Mouse (Mus musculus): ENCODE measurements around the gene Rgs19. TPM values are rescaled to one million over a fixed set of nuclear protein-coding genes. Genes with fewer than 3 reads are reported as not detected.
A peak's percentile ranks its signal among the peaks of the same experiment; 100 is the strongest.

Gene Rgs19
- polyA plus RNA-seq, 1 experiment from 2014 or later = 44.2 TPM

GRCm38 (mm10) chr2:181671326-181671725 lies 22.5 kb downstream of the Rgs19 start, which contains the start of gene Sox18:
Gene Sox18 (minus strand): TSS chr2:181671640.
- H3K4me3 ChIP-seq = peak within 1 kb of the TSS; percentile 60
- H3K27me3 ChIP-seq (replicated peaks) = peaks cover 80% of the 10 kb centered on the region
- H3K4me1 ChIP-seq = peaks cover 31% of the 10 kb centered on the region

GRCm38 (mm10) chr2:181670913-181671311 lies 22.9 kb downstream of the Rgs19 start:
- peak overlapping the region; percentile 79 for H3K4me2 ChIP-seq
- ATAC-seq (ENCODE audit: extremely low read depth, insufficient number of reproducible peaks, low FRiP score, low TSS enrichment) = no peak
- H3K9me3 ChIP-seq = no peaks in the 10 kb centered on the region
- peak overlapping the region; percentile 60 for H3K4me3 ChIP-seq
- peak overlapping the region; percentile 57 for H3K27ac ChIP-seq (replicated peaks)
- H3K36me3 ChIP-seq = no peaks in the 10 kb centered on the region
- peaks cover 80% of the 10 kb centered on the region for H3K27me3 ChIP-seq (replicated peaks)
- peak overlapping the region; percentile 80 for H3K9ac ChIP-seq
- H3K4me1 ChIP-seq = peaks cover 27% of the 10 kb centered on the region
- under 1% methylated on average over 41 of the region's 41 CpGs for WGBS

More at GRCm38 (mm10) chr2:181671326-181671725, 22.5 kb downstream of the Rgs19 start, which contains the start of gene Sox18:
- WGBS = 1% methylated on average over 43 of the region's 43 CpGs
- H3K4me2 ChIP-seq = peak within 1 kb of the TSS; percentile 79
- peak within 1 kb of the TSS; percentile 80 for H3K9ac ChIP-seq
- peak; percentile 51; the same call in 1 of the 2 replicates for ATAC-seq (ENCODE audit: extremely low read depth, insufficient number of reproducible peaks, low FRiP score, low TSS enrichment)
- H3K27ac ChIP-seq (replicated peaks) = peak within 1 kb of the TSS; percentile 57
- no peaks in the 10 kb centered on the region for H3K9me3 ChIP-seq
- no peaks in the 10 kb centered on the region for H3K36me3 ChIP-seq

GRCm38 (mm10) chr2:181670285-181670912 lies 23.4 kb downstream of the Rgs19 start:
- H3K4me1 ChIP-seq = peaks cover 22% of the 10 kb centered on the region
- peaks cover 80% of the 10 kb centered on the region for H3K27me3 ChIP-seq (replicated peaks)
- no peaks in the 10 kb centered on the region for H3K36me3 ChIP-seq
- peak overlapping the region; percentile 80 for H3K9ac ChIP-seq
- peak overlapping the region; percentile 60 for H3K4me3 ChIP-seq
- 3% methylated on average over 56 of the region's 56 CpGs for WGBS
- H3K4me2 ChIP-seq = peak overlapping the region; percentile 79
- H3K27ac ChIP-seq (replicated peaks) = peak overlapping the region; percentile 57
- ATAC-seq (ENCODE audit: extremely low read depth, insufficient number of reproducible peaks, low FRiP score, low TSS enrichment) = no peak
- H3K9me3 ChIP-seq = no peaks in the 10 kb centered on the region

- H3K4me2 ChIP-seq = no peak overlapping the region
- H3K4me3 ChIP-seq = no peak overlapping the region
- no peak overlapping the region for H3K9ac ChIP-seq
- ATAC-seq (ENCODE audit: extremely low read depth, insufficient number of reproducible peaks, low FRiP score, low TSS enrichment) = peak; percentile 16; the same call in 1 of the 2 replicates
- H3K36me3 ChIP-seq = no peaks in the 10 kb centered on the region
- H3K27ac ChIP-seq (replicated peaks) = peak overlapping the region; percentile 82
- peaks cover 22% of the 10 kb centered on the region for H3K4me1 ChIP-seq
- no peaks in the 10 kb centered on the region for H3K9me3 ChIP-seq
- H3K27me3 ChIP-seq (replicated peaks) = peaks cover 12% of the 10 kb centered on the region
- WGBS = 12% methylated on average over 4 of the region's 4 CpGs
Observed at GRCm38 (mm10) chr2:181663298-181663630, 30.5 kb downstream of the Rgs19 start.

GRCm38 (mm10) chr2:181662620-181663297 lies 31.0 kb downstream of the Rgs19 start:
- H3K4me3 ChIP-seq = no peak overlapping the region
- no peaks in the 10 kb centered on the region for H3K9me3 ChIP-seq
- peak overlapping the region; percentile 82 for H3K27ac ChIP-seq (replicated peaks)
- H3K36me3 ChIP-seq = no peaks in the 10 kb centered on the region
- WGBS = 81% methylated on average over 3 of the region's 3 CpGs
- H3K4me2 ChIP-seq = no peak overlapping the region
- H3K9ac ChIP-seq = no peak overlapping the region
- peaks cover 7% of the 10 kb centered on the region for H3K27me3 ChIP-seq (replicated peaks)
- H3K4me1 ChIP-seq = peaks cover 22% of the 10 kb centered on the region
- no peak for ATAC-seq (ENCODE audit: extremely low read depth, insufficient number of reproducible peaks, low FRiP score, low TSS enrichment)

- H3K4me2 ChIP-seq = peak overlapping the region; percentile 27; the same call in 1 of the 2 replicates
- WGBS = 9% methylated on average over 9 of the region's 9 CpGs
- peak; percentile 53; the same call in 1 of the 2 replicates for ATAC-seq (ENCODE audit: extremely low read depth, insufficient number of reproducible peaks, low FRiP score, low TSS enrichment)
Observed at GRCm38 (mm10) chr2:181659609-181660055, 34.1 kb downstream of the Rgs19 start.

GRCm38 (mm10) chr2:181658930-181659555 lies 34.7 kb downstream of the Rgs19 start:
- WGBS = 34% methylated on average over 17 of the region's 17 CpGs
- peaks cover 32% of the 10 kb centered on the region for H3K4me1 ChIP-seq
- no peak overlapping the region for H3K4me3 ChIP-seq
- no peak for ATAC-seq (ENCODE audit: extremely low read depth, insufficient number of reproducible peaks, low FRiP score, low TSS enrichment)
- H3K27ac ChIP-seq (replicated peaks) = peak overlapping the region; percentile 74
- H3K27me3 ChIP-seq (replicated peaks) = no peaks in the 10 kb centered on the region
- H3K36me3 ChIP-seq = peaks cover 32% of the 10 kb centered on the region
- peak overlapping the region; percentile 27; the same call in 1 of the 2 replicates for H3K4me2 ChIP-seq
- no peaks in the 10 kb centered on the region for H3K9me3 ChIP-seq
- H3K9ac ChIP-seq = no peak overlapping the region; the same call in 1 of the 2 replicates

More at GRCm38 (mm10) chr2:181659609-181660055, 34.1 kb downstream of the Rgs19 start:
- Histone ChIP-seq H3K36me3 (peaks cover 26% of the 10 kb centered on the region), H3K9ac (no peak overlapping the region), H3K27ac (replicated peaks) (peak overlapping the region; percentile 74), H3K4me3 (no peak overlapping the region), H3K27me3 (replicated peaks) (no peaks in the 10 kb centered on the region), H3K4me1 (peaks cover 31% of the 10 kb centered on the region), H3K9me3 (no peaks in the 10 kb centered on the region)

- Histone ChIP-seq H3K36me3 (peaks cover 37% of the 10 kb centered on the region), H3K9me3 (no peaks in the 10 kb centered on the region), H3K4me2 (no peak overlapping the region), H3K27me3 (replicated peaks) (no peaks in the 10 kb centered on the region), H3K27ac (replicated peaks) (no peak overlapping the region; the same call in 1 of the 2 replicates), H3K4me3 (no peak overlapping the region), H3K9ac (no peak overlapping the region), H3K4me1 (peaks cover 34% of the 10 kb centered on the region)
- no peak for ATAC-seq (ENCODE audit: extremely low read depth, insufficient number of reproducible peaks, low FRiP score, low TSS enrichment)
- 78% methylated on average over 7 of the region's 7 CpGs for WGBS
Observed at GRCm38 (mm10) chr2:181658528-181658927, 35.2 kb downstream of the Rgs19 start.

- Histone ChIP-seq H3K9me3 (no peaks in the 10 kb centered on the region), H3K27ac (replicated peaks) (no peak overlapping the region), H3K4me1 (peaks cover 34% of the 10 kb centered on the region), H3K27me3 (replicated peaks) (no peaks in the 10 kb centered on the region), H3K4me3 (no peak overlapping the region), H3K4me2 (no peak overlapping the region), H3K36me3 (peaks cover 48% of the 10 kb centered on the region), H3K9ac (no peak overlapping the region)
- 50% methylated on average over 2 of the region's 2 CpGs for WGBS
- ATAC-seq (ENCODE audit: extremely low read depth, insufficient number of reproducible peaks, low FRiP score, low TSS enrichment) = no peak
Observed at GRCm38 (mm10) chr2:181657441-181657840, 36.3 kb downstream of the Rgs19 start.

- H3K36me3 ChIP-seq = peaks cover 55% of the 10 kb centered on the region
- H3K27me3 ChIP-seq (replicated peaks) = no peaks in the 10 kb centered on the region
- ATAC-seq (ENCODE audit: extremely low read depth, insufficient number of reproducible peaks, low FRiP score, low TSS enrichment) = no peak
- H3K27ac ChIP-seq (replicated peaks) = no peak within 1 kb of the TSS
- H3K4me3 ChIP-seq = no peak within 1 kb of the TSS
- no peak within 1 kb of the TSS for H3K4me2 ChIP-seq
- no peaks in the 10 kb centered on the region for H3K9me3 ChIP-seq
- WGBS = 67% methylated on average over 3 of the region's 3 CpGs
- H3K4me1 ChIP-seq = peaks cover 34% of the 10 kb centered on the region
- H3K9ac ChIP-seq = no peak within 1 kb of the TSS
Observed at GRCm38 (mm10) chr2:181656734-181657133, 37.0 kb downstream of the Rgs19 start, which contains the start of gene Gm29797. Gene Gm29797 (plus strand): TSS chr2:181657034.

- H3K27me3 ChIP-seq (replicated peaks) = no peaks in the 10 kb centered on the region
- WGBS = 86% methylated on average over 1 of the region's 1 CpGs
- no peak overlapping the region for H3K27ac ChIP-seq (replicated peaks)
- H3K9me3 ChIP-seq = no peaks in the 10 kb centered on the region
- H3K4me3 ChIP-seq = no peak overlapping the region
- 0 out of 2 replicates have a peak overlapping the region, but pooled peaks have one; percentile 50 for H3K9ac ChIP-seq
- peaks cover 21% of the 10 kb centered on the region for H3K4me1 ChIP-seq
- H3K36me3 ChIP-seq = peaks cover 87% of the 10 kb centered on the region
- H3K4me2 ChIP-seq = no peak overlapping the region
- no peak for ATAC-seq (ENCODE audit: extremely low read depth, insufficient number of reproducible peaks, low FRiP score, low TSS enrichment)
Observed at GRCm38 (mm10) chr2:181653523-181653922, 40.3 kb downstream of the Rgs19 start.
